Mouse (Mus musculus): Measurements from ENCODE around the gene Dexi.

Gene Dexi

GRCm38 (mm10) chr16:10454583-10454974, 88.3 kb downstream of the Dexi start:
- DNase-seq (ENCODE audit: extremely low read depth, low read depth), result no peak

- no peak for DNase-seq (ENCODE audit: extremely low read depth, low read depth)
Observed at GRCm38 (mm10) chr16:10453872-10454582, 88.8 kb downstream of the Dexi start.
